Comparison of ENCODE assay signal across 8 mouse cellular contexts in the genomic region with DNA sequence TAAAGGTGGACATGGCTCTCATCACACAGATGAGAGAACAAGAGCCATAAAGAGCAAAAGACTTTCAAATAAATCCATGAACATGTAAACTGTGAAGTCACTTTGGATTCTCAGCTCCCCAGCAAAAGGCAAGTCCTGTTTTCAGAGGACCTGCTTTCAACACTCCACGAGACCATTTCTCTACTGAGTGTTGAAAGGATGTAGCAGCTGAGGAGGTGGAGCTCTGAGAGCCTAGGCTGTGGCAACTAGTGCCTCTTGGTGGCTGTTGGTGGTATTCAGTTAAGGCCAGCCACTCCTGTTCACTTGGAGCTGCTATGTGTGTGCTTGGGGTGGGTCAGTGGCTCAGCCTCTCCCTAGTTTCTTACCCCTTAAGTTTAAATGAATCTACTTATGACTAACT. TPM values are rescaled to one million over a fixed set of nuclear protein-coding genes. Genes with fewer than 3 reads are reported as not detected.
A peak's percentile ranks its signal among the peaks of the same experiment; 100 is the strongest.
DNase-seq lines count a peak whose midpoint lies in the region; ATAC-seq and TF ChIP-seq lines count a peak whose summit lies in the region.

No protein-coding gene starts in this region.

- peaks cover 3% of the 10 kb centered on the region; the same call in 1 of the 2 replicates for H3K4me1 ChIP-seq in bone marrow, adult 2 months (ENCODE audit: control insufficient read depth, insufficient read depth, low read length)
- H3K4me1 ChIP-seq in heart, embryonic 16.5 days (ENCODE audit: control insufficient read depth, insufficient read depth, low read length) = peaks cover 13% of the 10 kb centered on the region

- H3K9ac ChIP-seq in heart, embryonic 16.5 days (ENCODE audit: low read length) = no peak overlapping the region; the same call in 1 of the 2 replicates

- TF ChIP-seq POLR2A in bone marrow, adult 2 months (IDR thresholded peaks at IDR 0.05; ENCODE audit: borderline replicate concordance, control insufficient read depth, low read depth, low read length) = no peak

- H3K36me3 ChIP-seq in heart, embryonic 16.5 days (ENCODE audit: control insufficient read depth, insufficient read depth) = no peaks in the 10 kb centered on the region

- 0% methylated on average over 1 of the region's 1 CpGs for WGBS in bone marrow, adult 2 months
- 4% methylated on average over 1 of the region's 1 CpGs for WGBS in heart, embryonic 16.5 days

- no peak for DNase-seq in left cerebral cortex, adult 2 months (ENCODE audit: extremely low spot score in 1 of 2, low spot score in 2 of 2)
- no peak for DNase-seq in left cerebral cortex, postnatal 10 days (ENCODE audit: extremely low spot score in 1 of 2, low spot score in 2 of 2)
- DNase-seq in lung, postnatal 36 days = peak; percentile 29
- no peak for DNase-seq in layer of hippocampus, postnatal 10 days (ENCODE audit: low spot score in 2 of 2)
- DNase-seq in left cerebral cortex, postnatal 36 days (ENCODE audit: low spot score in 2 of 2) = no peak
- DNase-seq in kidney, postnatal 14 days = no peak

- H3K4me2 ChIP-seq in heart, embryonic 16.5 days (ENCODE audit: low read depth, low read length) = peak overlapping the region; percentile 84

- intact Hi-C loops in left cerebral cortex, adult 2 months (cut with DNase I) = loop anchor here (5.0 kb wide), 1 partner anchor 304 kb away; a partner anchor contains a TSS
- intact Hi-C loops in left cerebral cortex, postnatal 10 days (cut with DNase I) = loop anchor here (10.0 kb wide), 1 partner anchor 232 kb away; no protein-coding TSS in a partner anchor
- intact Hi-C loops in left cerebral cortex, postnatal 36 days (cut with DNase I) = loop anchor here (10.0 kb wide), 1 partner anchor 232 kb away; no protein-coding TSS in a partner anchor

- H3K27ac ChIP-seq in left cerebral cortex, adult 2 months = no peak overlapping the region
- no peak overlapping the region for H3K27ac ChIP-seq in bone marrow, adult 2 months (ENCODE audit: control insufficient read depth, insufficient read depth, low read depth, low read length, poor library complexity)
- H3K27ac ChIP-seq in heart, embryonic 16.5 days (ENCODE audit: low read length) = no peak overlapping the region

- H3K27me3 ChIP-seq in heart, embryonic 16.5 days (ENCODE audit: control insufficient read depth, insufficient read depth, low read length) = no peaks in the 10 kb centered on the region

- no peak for ATAC-seq in heart, embryonic 16.5 days (replicated peaks; ENCODE audit: extremely low read depth, insufficient read depth, low FRiP score)

- H3K4me3 ChIP-seq in left cerebral cortex, adult 2 months = no peak overlapping the region
- peak overlapping the region; percentile 92 for H3K4me3 ChIP-seq in bone marrow, adult 2 months (replicated peaks; ENCODE audit: control insufficient read depth, low read depth, low read length)
- peak overlapping the region; percentile 74 for H3K4me3 ChIP-seq in heart, embryonic 16.5 days (ENCODE audit: low read length)

- TF ChIP-seq CTCF in left cerebral cortex, adult 2 months (IDR thresholded peaks at IDR 0.05) = peak; percentile 24
- peak; percentile 42; the same call in 1 of the 2 replicates for TF ChIP-seq CTCF in bone marrow, adult 2 months (IDR thresholded peaks at IDR 0.05; ENCODE audit: control insufficient read depth, insufficient read depth, low read length)

- no peaks in the 10 kb centered on the region for H3K9me3 ChIP-seq in heart, embryonic 16.5 days (replicated peaks; ENCODE audit: control insufficient read depth, low read length)

RNA-seq across cellular contexts. Expression of a gene that starts 1.5 kb away (rescaled TPM):
- under 1 TPM; 0.35 to 0.66 TPM for total RNA-seq in left cerebral cortex, adult 2 months (2021)
- total RNA-seq in left cerebral cortex, postnatal 10 days (2021) = 1 to 10 TPM; 1.1 TPM
- polyA plus RNA-seq in bone marrow, adult 2 months (2011; ENCODE audit: insufficient read depth, insufficient read length, low replicate concordance, missing spikeins) = 48.8 and 55.7 TPM in 2 replicates
- 65.2 and 69.1 TPM in 2 replicates for polyA plus RNA-seq in heart, embryonic 16.5 days (2015; fragmentation: Nextera tagmentation; extraction: Ambion mirVana)
- total RNA-seq in layer of hippocampus, postnatal 10 days (2021) = 1 to 10 TPM; 2.0 to 2.1 TPM
- total RNA-seq in left cerebral cortex, postnatal 36 days (2021) = under 1 TPM; 0.39 to 0.48 TPM

RNA-seq across cellular contexts. Expression of a gene that starts 1.8 kb away (rescaled TPM):
- total RNA-seq in left cerebral cortex, adult 2 months (2021) = under 1 TPM; 0.44 to 0.63 TPM
- under 1 TPM in 1 of 2 experiments, not detected in 1; 0.11 TPM for total RNA-seq in left cerebral cortex, postnatal 10 days (2021)
- polyA plus RNA-seq in bone marrow, adult 2 months (2011; ENCODE audit: insufficient read depth, insufficient read length, low replicate concordance, missing spikeins) = not detected in 2 replicates
- 1.0 and 1.2 TPM in 2 replicates for polyA plus RNA-seq in heart, embryonic 16.5 days (2015; fragmentation: Nextera tagmentation; extraction: Ambion mirVana)
- total RNA-seq in layer of hippocampus, postnatal 10 days (2021) = under 1 TPM; 0.22 to 0.37 TPM
- under 1 TPM; 0.25 to 0.54 TPM for total RNA-seq in left cerebral cortex, postnatal 36 days (2021)

RNA-seq across cellular contexts. Expression of a gene that starts 16.0 kb away (rescaled TPM):
- 100 to 1,000 TPM; 236 to 250 TPM for total RNA-seq in left cerebral cortex, adult 2 months (2021)
- 100 to 1,000 TPM; 255 to 264 TPM for total RNA-seq in left cerebral cortex, postnatal 10 days (2021)
- polyA plus RNA-seq in bone marrow, adult 2 months (2011; ENCODE audit: insufficient read depth, insufficient read length, low replicate concordance, missing spikeins) = 14.8 and 18.2 TPM in 2 replicates
- polyA plus RNA-seq in heart, embryonic 16.5 days (2015; fragmentation: Nextera tagmentation; extraction: Ambion mirVana) = 258 and 282 TPM in 2 replicates
- total RNA-seq in layer of hippocampus, postnatal 10 days (2021) = 100 to 1,000 TPM; 240 to 254 TPM
- 100 to 1,000 TPM; 243 to 267 TPM for total RNA-seq in left cerebral cortex, postnatal 36 days (2021)

RNA-seq across cellular contexts. Expression of a gene that starts 40.7 kb away (rescaled TPM):
- total RNA-seq in left cerebral cortex, adult 2 months (2021) = 10 to 100 TPM; 39.3 to 43.7 TPM
- total RNA-seq in left cerebral cortex, postnatal 10 days (2021) = 10 to 100 TPM; 56.4 to 59.1 TPM
- 142 and 159 TPM in 2 replicates for polyA plus RNA-seq in bone marrow, adult 2 months (2011; ENCODE audit: insufficient read depth, insufficient read length, low replicate concordance, missing spikeins)
- polyA plus RNA-seq in heart, embryonic 16.5 days (2015; fragmentation: Nextera tagmentation; extraction: Ambion mirVana) = 5.4 and 6.0 TPM in 2 replicates
- total RNA-seq in layer of hippocampus, postnatal 10 days (2021) = 10 to 100 TPM; 54.1 to 56.4 TPM
- total RNA-seq in left cerebral cortex, postnatal 36 days (2021) = 10 to 100 TPM; 41.5 to 46.6 TPM

RNA-seq across cellular contexts. Expression of a gene that starts 44.5 kb away (rescaled TPM):
- under 1 TPM in 1 of 2 experiments, not detected in 1; 0.41 TPM for total RNA-seq in left cerebral cortex, adult 2 months (2021)
- under 1 TPM; 0.34 to 0.65 TPM for total RNA-seq in left cerebral cortex, postnatal 10 days (2021)
- polyA plus RNA-seq in bone marrow, adult 2 months (2011; ENCODE audit: insufficient read depth, insufficient read length, low replicate concordance, missing spikeins) = 3.0 TPM in 1 of 2 replicates, not detected in the other
- 0.89 and 1.1 TPM in 2 replicates for polyA plus RNA-seq in heart, embryonic 16.5 days (2015; fragmentation: Nextera tagmentation; extraction: Ambion mirVana)
- total RNA-seq in layer of hippocampus, postnatal 10 days (2021) = under 1 TPM; 0.49 to 0.66 TPM
- under 1 TPM in 1 of 2 experiments, not detected in 1; 0.59 TPM for total RNA-seq in left cerebral cortex, postnatal 36 days (2021)
